Mouse (Mus musculus): Measurements from ENCODE around the gene Psma1. TPM values are rescaled to one million over a fixed set of nuclear protein-coding genes. Genes with fewer than 3 reads are reported as not detected.
A peak's percentile ranks its signal among the peaks of the same experiment; 100 is the strongest.

The Psma1 gene
- polyA plus RNA-seq, 1 experiment: 39.1 TPM

DNA sequence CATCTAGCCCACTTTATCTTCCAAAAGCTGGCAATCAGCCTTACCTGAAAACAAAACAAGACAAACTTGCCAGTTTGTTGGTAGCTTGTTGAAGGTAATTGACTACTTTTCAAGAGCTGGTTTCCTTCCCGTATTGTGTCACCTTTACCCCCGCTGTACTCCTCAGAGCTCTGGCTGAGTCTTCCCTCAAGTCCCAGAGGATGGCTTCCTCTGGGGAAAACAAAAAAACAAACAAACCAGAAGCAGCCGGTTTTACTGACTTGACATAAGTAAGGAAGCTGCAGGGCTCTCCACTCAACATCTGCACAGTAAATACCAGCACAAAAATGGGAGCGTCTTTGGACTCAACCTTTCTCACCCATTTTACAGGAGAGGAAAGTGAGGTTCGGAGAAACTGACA is 18.0 kb upstream of the Psma1 start:
- Histone ChIP-seq H3K27me3 (ENCODE audit: control insufficient read depth, insufficient read depth, low read length) (no peaks in the 10 kb centered on the region), H3K27ac (ENCODE audit: insufficient read depth, low read depth, low read length) (no peak overlapping the region), H3K4me1 (ENCODE audit: control insufficient read depth, insufficient read depth, insufficient read length, low read length) (no peaks in the 10 kb centered on the region), H3K4me3 (ENCODE audit: low read depth, low read length) (no peak overlapping the region), H3K36me3 (ENCODE audit: control insufficient read depth, insufficient read depth, low read length) (no peaks in the 10 kb centered on the region)
- TF ChIP-seq POLR2A (IDR thresholded peaks at IDR 0.05; ENCODE audit: low read depth, low read length) (no peak), CTCF (IDR thresholded peaks at IDR 0.05; ENCODE audit: extremely low read depth, insufficient read length, insufficient replicate concordance, low read depth, low read length) (no peak)
- WGBS: 69% methylated on average over 5 of the region's 5 CpGs

DNA sequence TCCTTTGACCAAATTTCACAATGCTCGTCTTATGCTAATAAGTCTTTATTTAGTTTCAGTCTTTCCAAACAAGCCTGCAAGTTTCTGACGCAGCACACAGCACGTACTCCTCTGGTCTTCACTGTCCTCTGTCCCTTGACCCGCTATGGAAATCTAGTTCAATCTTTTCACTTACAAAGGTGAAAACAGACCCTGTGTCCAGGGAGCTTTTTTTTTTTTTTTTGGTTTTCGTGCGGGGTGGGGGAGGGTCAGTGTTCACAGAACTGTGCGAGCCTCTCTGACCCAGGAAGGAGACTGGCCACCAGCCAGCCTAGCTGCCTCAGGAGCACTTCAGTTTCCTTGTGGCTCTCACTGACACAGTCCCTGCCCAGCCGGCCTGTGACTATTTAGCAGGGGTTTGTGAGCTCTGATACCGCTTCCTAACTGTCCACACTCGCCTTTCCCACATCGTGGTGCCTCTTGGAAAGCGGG is 16.6 kb upstream of the Psma1 start:
- H3K4me3 ChIP-seq (ENCODE audit: low read depth, low read length): peak overlapping the region; percentile 22
- no peaks in the 10 kb centered on the region for H3K4me1 ChIP-seq (ENCODE audit: control insufficient read depth, insufficient read depth, insufficient read length, low read length)
- 13% methylated on average over 12 of the region's 12 CpGs for WGBS
- H3K36me3 ChIP-seq (ENCODE audit: control insufficient read depth, insufficient read depth, low read length): no peaks in the 10 kb centered on the region
- TF ChIP-seq POLR2A (IDR thresholded peaks at IDR 0.05; ENCODE audit: low read depth, low read length): no peak
- no peak for TF ChIP-seq CTCF (IDR thresholded peaks at IDR 0.05; ENCODE audit: extremely low read depth, insufficient read length, insufficient replicate concordance, low read depth, low read length)
- H3K27ac ChIP-seq (ENCODE audit: insufficient read depth, low read depth, low read length): peak overlapping the region; percentile 54
- H3K27me3 ChIP-seq (ENCODE audit: control insufficient read depth, insufficient read depth, low read length): no peaks in the 10 kb centered on the region

DNA sequence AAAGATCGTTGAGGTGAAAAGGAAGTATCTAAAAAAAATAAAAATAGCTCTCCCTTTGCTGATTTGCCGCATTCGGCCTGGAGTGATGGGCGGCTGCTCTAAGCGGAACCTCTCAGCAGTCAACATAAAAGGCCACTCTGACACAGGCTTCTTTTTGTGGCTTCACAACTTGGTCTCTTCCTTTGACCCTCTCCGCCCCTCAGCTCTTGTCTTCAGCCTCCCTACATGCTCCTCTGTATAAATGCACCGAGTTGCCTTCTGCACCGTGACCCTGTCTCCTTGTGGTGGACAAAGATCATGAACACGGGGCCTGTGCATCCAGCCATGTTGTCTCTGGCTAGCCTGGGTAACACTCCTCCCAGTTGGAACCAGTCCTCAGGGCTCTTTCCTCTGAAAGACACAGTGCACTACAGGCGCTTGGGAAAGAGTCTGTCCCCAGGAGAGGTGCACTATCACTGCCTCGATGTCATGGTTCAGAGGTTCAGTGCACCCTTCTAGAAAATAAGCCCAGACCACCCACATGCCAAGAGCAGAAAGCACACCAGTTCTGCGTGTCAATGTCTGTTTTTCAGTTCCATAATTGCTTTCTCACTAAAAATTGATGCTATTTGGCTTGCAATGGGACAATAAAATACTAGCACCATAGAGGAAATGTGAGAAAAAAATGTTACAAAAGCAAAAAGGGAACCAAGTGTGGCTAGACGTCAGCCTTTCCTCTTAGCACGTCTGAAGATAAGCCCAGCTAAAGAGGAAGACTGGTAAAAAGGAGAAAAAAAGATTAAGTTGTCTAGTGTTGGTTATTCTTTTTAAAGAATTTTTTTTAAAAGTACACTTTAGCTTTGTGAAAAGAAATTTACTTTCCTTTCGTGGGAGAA is 15.8 kb upstream of the Psma1 start:
- Histone ChIP-seq H3K4me3 (ENCODE audit: low read depth, low read length) (no peak overlapping the region), H3K36me3 (ENCODE audit: control insufficient read depth, insufficient read depth, low read length) (no peaks in the 10 kb centered on the region), H3K27ac (ENCODE audit: insufficient read depth, low read depth, low read length) (peak overlapping the region; percentile 91), H3K4me1 (ENCODE audit: control insufficient read depth, insufficient read depth, insufficient read length, low read length) (no peaks in the 10 kb centered on the region), H3K27me3 (ENCODE audit: control insufficient read depth, insufficient read depth, low read length) (no peaks in the 10 kb centered on the region)
- WGBS: 66% methylated on average over 15 of the region's 15 CpGs
- no peak for TF ChIP-seq CTCF (IDR thresholded peaks at IDR 0.05; ENCODE audit: extremely low read depth, insufficient read length, insufficient replicate concordance, low read depth, low read length)
- TF ChIP-seq POLR2A (IDR thresholded peaks at IDR 0.05; ENCODE audit: low read depth, low read length): no peak

DNA sequence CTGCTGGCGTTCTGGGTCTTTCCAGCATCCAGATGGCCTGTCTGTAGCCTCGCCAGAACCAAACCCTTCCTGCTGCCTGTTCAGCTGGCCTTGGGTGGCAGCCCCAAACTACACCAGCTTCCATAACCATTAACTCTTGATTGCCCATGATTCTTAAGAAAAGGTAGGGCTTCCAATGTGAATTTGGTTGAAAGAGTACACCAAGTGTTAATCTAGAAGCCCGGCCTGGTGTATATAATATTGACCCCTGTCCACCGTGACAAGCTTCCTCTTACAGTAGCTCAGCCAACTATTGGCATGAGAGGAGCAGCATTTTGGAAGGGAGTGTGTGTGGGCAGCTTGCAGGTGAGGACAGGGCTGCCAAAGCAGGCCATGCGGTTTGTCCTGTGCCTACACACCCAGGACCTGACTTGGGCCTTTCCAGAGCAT is 14.2 kb upstream of the Psma1 start:
- no peak overlapping the region for H3K4me3 ChIP-seq (ENCODE audit: low read depth, low read length)
- H3K36me3 ChIP-seq (ENCODE audit: control insufficient read depth, insufficient read depth, low read length): no peaks in the 10 kb centered on the region
- H3K27me3 ChIP-seq (ENCODE audit: control insufficient read depth, insufficient read depth, low read length): no peaks in the 10 kb centered on the region
- no peaks in the 10 kb centered on the region for H3K4me1 ChIP-seq (ENCODE audit: control insufficient read depth, insufficient read depth, insufficient read length, low read length)
- 78% methylated on average over 5 of the region's 5 CpGs for WGBS
- no peak overlapping the region for H3K27ac ChIP-seq (ENCODE audit: insufficient read depth, low read depth, low read length)
- TF ChIP-seq CTCF (IDR thresholded peaks at IDR 0.05; ENCODE audit: extremely low read depth, insufficient read length, insufficient replicate concordance, low read depth, low read length) (no peak), POLR2A (IDR thresholded peaks at IDR 0.05; ENCODE audit: low read depth, low read length) (no peak)

DNA sequence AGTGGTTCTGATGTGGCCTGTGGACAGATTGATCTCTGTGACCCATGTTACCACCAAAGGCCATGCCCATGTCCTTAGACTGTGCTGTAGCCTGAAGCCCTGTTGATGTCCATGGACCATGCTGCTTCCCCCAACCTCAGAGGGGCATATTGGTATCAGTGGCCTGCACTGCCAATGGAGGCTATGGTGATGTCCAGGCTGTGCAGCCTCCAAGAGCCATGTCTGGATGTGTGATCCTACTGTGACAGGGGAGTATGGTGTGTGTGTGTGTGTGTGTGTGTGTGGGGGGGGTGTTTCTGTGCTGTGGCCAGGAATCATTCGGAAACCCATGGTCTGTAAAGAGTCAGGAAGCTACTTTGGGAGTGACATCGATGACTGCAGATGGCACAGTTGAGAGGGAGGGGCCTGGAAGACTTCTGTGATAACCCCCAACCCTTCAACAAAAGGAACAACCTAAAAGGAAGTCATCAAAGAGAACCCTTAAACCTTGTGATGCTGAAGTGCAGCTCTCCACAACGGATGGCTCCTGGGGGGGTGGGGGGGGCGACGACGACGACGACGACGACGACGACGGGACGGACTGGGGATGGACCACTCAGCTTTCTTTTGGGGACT is 8.5 kb upstream of the Psma1 start:
- no peaks in the 10 kb centered on the region for H3K27me3 ChIP-seq (ENCODE audit: control insufficient read depth, insufficient read depth, low read length)
- WGBS: 92% methylated on average over 14 of the region's 14 CpGs
- no peaks in the 10 kb centered on the region for H3K4me1 ChIP-seq (ENCODE audit: control insufficient read depth, insufficient read depth, insufficient read length, low read length)
- TF ChIP-seq CTCF (IDR thresholded peaks at IDR 0.05; ENCODE audit: extremely low read depth, insufficient read length, insufficient replicate concordance, low read depth, low read length) (no peak), POLR2A (IDR thresholded peaks at IDR 0.05; ENCODE audit: low read depth, low read length) (no peak)
- H3K27ac ChIP-seq (ENCODE audit: insufficient read depth, low read depth, low read length): no peak overlapping the region
- no peak overlapping the region for H3K4me3 ChIP-seq (ENCODE audit: low read depth, low read length)
- H3K36me3 ChIP-seq (ENCODE audit: control insufficient read depth, insufficient read depth, low read length): no peaks in the 10 kb centered on the region

DNA sequence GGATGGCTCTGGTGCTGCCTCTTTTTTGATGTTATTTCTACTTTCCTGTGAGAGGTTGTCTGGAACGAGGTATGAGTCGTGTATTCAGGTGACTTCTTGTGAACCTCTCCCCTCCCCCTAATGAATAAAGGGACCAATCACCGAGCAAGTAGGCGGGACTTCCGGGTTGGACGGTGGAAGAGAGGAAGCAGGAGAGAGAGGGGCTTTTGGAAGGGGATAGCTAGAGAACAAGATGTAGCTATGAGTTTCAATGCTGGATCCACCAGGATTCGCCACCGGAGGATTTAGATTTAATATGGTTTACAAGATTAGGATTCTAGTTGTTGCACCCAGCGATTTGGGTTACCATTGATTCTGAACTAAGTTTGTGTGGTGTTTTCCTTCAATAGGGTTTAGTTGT is 7.1 kb upstream of the Psma1 start:
- Histone ChIP-seq H3K36me3 (ENCODE audit: control insufficient read depth, insufficient read depth, low read length) (no peaks in the 10 kb centered on the region), H3K27ac (ENCODE audit: insufficient read depth, low read depth, low read length) (no peak overlapping the region), H3K27me3 (ENCODE audit: control insufficient read depth, insufficient read depth, low read length) (no peaks in the 10 kb centered on the region), H3K4me3 (ENCODE audit: low read depth, low read length) (no peak overlapping the region), H3K4me1 (ENCODE audit: control insufficient read depth, insufficient read depth, insufficient read length, low read length) (no peaks in the 10 kb centered on the region)
- TF ChIP-seq POLR2A (IDR thresholded peaks at IDR 0.05; ENCODE audit: low read depth, low read length): no peak
- no peak for TF ChIP-seq CTCF (IDR thresholded peaks at IDR 0.05; ENCODE audit: extremely low read depth, insufficient read length, insufficient replicate concordance, low read depth, low read length)
- 73% methylated on average over 9 of the region's 9 CpGs for WGBS

DNA sequence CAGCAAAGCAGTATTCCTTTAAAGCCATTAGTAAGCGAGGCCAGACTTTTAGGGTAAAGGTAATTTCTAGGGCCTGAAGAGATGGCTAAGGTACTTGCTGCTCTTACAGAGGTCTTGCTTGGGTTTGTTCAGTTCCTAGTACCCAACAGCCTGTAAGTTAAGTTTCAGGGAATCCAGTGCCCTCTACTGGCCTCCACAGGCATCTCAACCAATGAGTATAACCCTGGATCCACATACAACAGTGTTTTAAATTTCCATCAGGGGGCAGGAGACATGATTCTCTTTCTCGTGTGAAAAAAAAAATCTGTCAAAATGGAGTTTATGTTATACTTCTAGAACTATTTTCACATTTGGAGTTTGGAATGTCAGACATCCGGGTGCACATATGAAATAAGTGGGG is 5.8 kb upstream of the Psma1 start:
- Histone ChIP-seq H3K4me3 (ENCODE audit: low read depth, low read length) (no peak overlapping the region), H3K27me3 (ENCODE audit: control insufficient read depth, insufficient read depth, low read length) (no peaks in the 10 kb centered on the region), H3K36me3 (ENCODE audit: control insufficient read depth, insufficient read depth, low read length) (no peaks in the 10 kb centered on the region), H3K4me1 (ENCODE audit: control insufficient read depth, insufficient read depth, insufficient read length, low read length) (no peaks in the 10 kb centered on the region), H3K27ac (ENCODE audit: insufficient read depth, low read depth, low read length) (no peak overlapping the region)
- no peak for TF ChIP-seq POLR2A (IDR thresholded peaks at IDR 0.05; ENCODE audit: low read depth, low read length)
- no peak for TF ChIP-seq CTCF (IDR thresholded peaks at IDR 0.05; ENCODE audit: extremely low read depth, insufficient read length, insufficient replicate concordance, low read depth, low read length)
- 62% methylated on average over 3 of the region's 3 CpGs for WGBS
